Mouse (Mus musculus) heart, postnatal 10 days (tissue): ENCODE results near the gene Mrtfa. TPM values are rescaled to one million over a fixed set of nuclear protein-coding genes. Genes with fewer than 3 reads are reported as not detected.
A peak's percentile ranks its signal among the peaks of the same experiment; 100 is the strongest.
"Not testable (repeated sequence)": the region's sequence is repeated elsewhere in the genome, so short reads cannot be mapped to it uniquely, and the experiment has no call there.

Experiments
- DNase-seq, 2 experiments: peaks; one replicate each; pipeline ENCODE4 v3.0.0; 2021
- intact Hi-C: fragments of 180-260 bp; cut with DNase I; formaldehyde crosslinking; loops from one replicate; pipeline ENCODE4 v1.15.1; 2025
- total RNA-seq, 2 experiments: library from RNA; stranded (reverse); gene quantifications; 2 replicates each; pipeline ENCODE4 v1.2.3; 2021

The Mrtfa gene
- total RNA-seq = 10 to 100 TPM; 16.1 to 17.2 TPM

DNA sequence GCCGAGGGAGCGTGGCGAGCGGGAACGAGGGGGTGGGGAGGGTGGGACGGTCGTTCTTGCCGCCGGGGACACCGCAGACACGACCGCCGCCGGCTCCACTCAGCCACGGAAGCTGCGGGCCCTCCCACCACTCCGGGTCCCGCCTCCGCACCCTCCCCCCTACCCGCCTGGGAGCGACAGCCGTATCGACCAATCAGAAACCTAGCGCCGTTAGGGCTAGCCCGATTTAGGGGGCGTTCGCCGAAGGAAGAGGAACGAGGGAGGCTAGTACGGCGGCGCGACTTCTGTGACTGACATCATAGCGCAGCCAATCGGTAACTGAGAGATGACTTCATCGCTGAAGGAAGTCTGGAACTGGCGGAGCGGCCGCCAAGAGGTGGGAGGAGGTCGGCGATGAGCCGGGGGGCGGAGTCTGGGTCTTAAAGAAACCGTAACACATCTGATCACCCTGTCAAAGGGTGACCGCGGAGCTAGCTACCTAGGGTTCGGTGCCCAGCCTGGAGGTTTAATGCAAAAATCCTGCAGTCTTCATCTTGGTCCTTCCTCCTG is at the start of gene Mrtfa:
TSS of gene Mrtfa (minus strand) at position 128 of the 549 bp plus-strand sequence.
- DNase-seq = peak; percentile 100
- intact Hi-C loops = no loop called here

DNA sequence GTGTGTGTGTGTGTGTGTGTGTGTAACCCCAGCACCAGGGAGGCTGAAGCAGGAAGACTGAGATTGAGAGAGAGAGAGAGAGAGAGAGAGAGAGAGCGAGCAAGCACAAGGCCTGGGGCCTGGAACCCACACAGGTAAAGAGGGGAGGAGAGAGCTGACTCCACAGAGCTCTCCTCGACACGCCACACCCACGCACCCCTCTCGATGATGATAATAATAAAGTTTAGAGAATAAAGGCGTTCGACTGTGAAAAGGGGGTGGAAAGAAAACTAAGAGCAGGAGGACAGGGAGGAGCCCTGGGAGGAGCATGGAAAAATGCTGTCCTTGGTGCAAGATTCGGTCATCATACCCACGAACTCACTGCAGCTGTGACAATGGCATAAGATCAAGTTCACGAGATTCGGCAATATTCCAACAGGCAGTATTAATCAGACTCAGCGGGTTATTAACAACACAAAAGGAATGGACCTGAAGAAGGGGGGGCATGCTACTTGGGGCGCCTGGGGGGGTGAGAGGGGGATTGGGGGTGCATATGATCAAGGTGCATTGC is 49.3 kb upstream of the Mrtfa start:
- intact Hi-C loops = loop anchor here (1.0 kb wide), 1 partner anchor 62 kb away; no protein-coding TSS in a partner anchor
- no peak for DNase-seq

DNA sequence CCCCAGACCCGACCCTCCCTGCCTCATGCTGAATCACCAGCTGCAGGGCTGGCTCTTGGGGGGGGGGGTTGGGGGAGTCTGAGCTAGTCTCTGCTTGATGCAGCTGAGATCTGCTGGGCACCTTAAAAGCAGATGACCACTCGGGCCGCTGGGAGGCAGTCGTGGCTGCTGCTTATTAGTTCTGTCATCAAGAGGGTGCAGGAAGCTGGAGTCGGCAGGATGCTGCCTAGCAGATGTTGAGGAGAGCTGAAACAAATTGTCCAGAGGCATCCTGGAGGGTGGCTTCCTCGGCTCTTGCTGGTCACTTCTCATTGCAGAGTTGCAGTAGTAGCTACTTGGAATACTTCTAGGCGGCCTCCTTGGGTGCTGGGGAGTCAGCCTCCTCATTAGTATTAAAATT is 48.7 kb upstream of the Mrtfa start:
- intact Hi-C loops = loop anchor here (1.0 kb wide), 1 partner anchor 63 kb away; no protein-coding TSS in a partner anchor

DNA sequence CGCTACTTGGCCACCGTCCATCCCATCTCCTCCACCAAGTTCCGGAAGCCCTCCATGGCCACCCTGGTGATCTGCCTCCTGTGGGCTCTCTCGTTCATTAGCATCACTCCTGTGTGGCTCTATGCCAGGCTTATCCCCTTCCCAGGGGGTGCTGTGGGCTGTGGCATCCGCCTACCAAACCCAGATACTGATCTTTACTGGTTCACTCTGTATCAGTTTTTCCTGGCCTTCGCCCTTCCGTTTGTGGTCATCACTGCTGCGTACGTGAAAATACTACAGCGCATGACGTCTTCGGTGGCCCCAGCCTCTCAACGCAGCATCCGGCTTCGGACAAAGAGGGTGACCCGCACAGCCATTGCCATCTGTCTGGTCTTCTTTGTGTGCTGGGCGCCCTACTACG is 46.9 kb upstream of the Mrtfa start:
- intact Hi-C loops = no loop called here
- DNase-seq = no peak

More for the DNA sequence above, 48.7 kb upstream of the Mrtfa start:
- peak; percentile 38 to 59 for DNase-seq

DNA sequence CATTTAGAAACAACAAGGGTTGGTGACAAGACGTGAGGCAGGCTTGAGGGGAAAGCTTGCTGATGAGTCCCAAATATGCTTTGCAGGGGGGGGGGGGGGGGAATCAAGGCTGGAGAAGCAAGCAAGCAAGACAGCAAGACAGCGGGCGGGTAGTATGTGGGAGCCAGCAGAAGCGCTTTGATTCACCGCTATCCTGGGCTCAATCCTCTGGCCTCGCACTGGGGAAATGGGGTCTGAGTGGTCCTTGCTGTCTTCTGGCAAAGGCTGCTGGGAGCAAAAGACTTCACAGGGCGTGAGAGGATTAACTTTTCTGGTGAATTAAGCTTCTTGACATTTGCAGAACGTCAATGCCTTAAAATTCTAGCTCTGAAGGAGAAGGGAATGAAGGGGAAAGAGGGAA is 45.5 kb upstream of the Mrtfa start:
- intact Hi-C loops = no loop called here
- DNase-seq = no peak

DNA sequence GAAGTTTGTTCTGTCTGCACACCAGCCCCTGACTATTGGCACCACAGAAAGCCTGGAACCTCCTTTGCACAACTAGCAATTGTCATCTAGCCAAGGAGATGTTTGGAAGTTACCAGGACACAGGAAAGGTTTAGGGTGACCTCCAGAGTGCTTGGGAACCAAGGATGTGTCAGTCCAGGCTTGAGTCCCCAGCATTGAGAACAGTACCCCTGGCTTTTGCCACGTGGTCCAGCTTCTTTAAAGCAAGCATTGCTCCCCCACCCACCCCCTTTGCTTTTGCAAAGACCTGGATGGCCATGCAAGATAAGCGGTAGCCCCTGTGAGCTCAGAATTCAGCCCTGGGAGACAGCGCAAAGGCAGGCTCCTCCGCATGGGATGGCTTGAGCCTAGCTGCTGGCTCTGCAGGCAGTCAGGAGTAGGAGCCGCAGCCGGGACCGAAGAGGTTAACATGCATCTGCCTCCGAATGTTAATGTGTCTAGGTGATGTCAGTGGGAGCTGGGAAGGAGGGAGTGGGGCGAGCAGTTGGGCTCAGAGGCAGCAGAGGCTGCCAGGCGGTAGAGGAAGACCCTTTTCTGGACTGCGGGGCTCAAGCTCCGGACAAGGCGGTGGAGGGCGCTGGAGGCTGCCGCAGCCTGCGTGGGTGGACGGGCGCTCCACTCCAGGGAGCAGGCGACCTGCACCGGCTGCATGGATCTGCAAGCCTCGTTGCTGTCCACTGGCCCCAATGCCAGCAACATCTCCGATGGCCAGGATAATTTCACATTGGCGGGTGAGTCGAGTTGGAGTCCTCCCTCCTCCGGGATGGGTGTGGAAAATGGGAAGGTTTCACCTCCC is 44.7 kb upstream of the Mrtfa start, which contains the start of gene Mchr1:
TSS of gene Mchr1 (plus strand) at position 414 of the 835 bp plus-strand sequence.
- peak; percentile 32 to 48 for DNase-seq
- intact Hi-C loops = no loop called here

DNA sequence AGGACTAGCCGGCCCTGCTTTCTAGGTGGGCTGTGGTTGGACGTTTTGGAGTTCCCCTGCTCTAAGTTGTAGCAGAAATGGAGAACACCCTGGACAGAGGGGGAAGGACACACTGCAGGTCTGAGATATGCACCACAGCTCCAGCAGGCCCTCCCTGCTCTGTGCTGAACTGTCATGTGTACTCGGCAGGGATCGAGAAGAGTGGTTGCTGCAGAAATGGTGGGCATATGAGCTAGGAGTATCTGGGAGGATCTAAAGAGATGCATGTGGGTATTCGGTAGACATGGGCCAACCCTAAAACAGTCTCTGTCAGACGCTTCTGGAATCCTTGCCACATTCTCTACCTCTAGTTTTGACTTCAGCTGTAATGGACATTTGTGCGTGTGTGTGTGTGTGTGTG is 40.8 kb upstream of the Mrtfa start:
- intact Hi-C loops = no loop called here
- no peak for DNase-seq

DNA sequence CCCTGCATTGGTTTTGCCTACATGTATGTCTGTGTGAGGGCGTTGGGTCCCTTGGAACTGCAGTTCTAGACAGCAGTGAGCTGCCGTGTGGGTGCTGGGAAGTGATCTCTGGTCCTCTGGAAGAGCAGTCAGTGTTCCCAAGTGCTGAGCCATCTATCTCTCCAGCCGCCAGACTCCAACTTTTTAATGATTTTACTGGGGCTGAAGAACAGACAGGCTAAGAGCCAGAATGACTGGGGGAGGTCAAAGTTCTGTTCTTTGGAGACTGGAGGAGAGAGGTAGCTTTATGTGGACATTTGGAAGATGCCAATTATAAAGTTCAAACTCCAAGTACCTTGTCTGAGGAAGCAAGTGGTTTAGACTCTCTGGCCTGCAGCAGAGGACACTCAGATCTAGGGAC is 39.2 kb upstream of the Mrtfa start:
- DNase-seq = no peak
- intact Hi-C loops = no loop called here

DNA sequence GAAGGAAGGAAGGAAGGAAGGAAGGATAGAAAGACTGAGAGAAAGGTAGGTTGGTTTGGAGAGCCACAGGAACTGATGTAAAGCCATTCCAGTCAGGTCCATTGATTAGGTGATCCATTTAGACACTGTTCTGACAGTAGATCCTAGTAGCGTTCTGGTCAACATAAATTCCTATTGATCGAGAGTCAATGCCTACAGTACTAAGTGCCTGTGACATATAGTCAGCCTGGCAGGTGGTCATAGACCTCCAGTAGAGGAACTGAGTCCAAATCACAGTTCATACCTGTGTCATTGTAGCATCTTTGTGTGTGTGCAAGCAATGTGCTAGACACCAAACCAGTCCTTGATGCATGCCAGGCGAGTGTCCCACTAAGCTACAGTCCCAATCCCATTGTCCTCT is 37.7 kb upstream of the Mrtfa start:
- no peak for DNase-seq
- intact Hi-C loops = no loop called here

DNA sequence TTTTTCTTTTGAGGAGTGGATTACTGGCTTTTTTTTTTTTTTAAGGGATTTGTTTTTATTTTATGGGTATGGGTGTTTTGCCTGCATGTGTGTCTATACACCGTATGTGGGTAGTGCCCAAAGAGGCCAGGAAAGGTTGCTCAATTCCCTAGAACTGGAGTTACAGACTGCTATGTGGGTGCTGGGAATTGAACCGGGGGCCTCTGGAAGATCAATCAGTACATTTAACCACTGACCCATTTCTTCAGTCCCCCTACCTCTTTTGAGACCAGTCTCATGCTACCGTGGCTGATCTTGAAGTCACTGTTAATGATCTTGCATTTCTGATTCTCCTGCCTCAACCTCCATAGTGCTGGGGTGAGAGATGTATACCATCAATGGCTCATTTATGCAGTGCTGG is 36.7 kb upstream of the Mrtfa start:
- no peak for DNase-seq
- intact Hi-C loops = no loop called here

DNA sequence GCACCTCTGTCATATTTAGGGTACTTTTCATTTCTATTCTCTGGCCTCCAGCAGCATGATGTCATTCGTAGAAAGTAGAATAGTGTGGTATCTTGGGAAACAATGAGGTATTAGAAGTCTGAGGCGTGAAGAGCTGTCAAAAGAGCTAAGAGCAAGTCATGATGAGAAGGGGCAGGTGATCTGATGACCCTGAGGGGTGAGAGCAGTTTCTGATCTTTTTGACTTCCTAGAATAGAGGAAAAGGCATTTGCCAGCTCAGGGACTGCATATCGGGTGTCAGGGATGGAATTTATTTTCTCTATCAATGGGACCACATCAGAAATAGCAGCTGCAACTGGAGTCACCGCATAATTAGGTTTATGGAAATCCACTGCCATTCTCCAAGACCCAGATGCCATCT is 36.2 kb upstream of the Mrtfa start:
- intact Hi-C loops = no loop called here
- DNase-seq = no peak

DNA sequence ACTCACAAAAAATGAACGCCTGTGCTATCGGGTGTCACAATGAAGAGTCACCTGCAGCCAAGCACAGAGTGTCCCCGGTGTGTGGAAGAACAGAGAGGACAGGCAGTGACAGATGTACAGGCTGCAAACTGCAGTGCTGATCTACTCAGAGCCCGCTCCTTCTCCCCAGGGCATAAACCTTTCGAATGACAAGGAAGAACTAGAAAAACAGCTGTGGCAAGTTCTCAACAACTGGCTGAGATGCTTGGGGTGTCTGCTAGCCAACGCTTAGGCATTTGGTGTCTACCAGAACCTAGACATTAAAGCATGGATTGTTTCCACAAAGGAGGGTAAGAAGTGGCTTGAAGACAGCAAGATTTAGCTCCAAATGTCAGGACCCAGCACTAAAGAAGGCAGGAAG is 35.2 kb upstream of the Mrtfa start:
- intact Hi-C loops = no loop called here
- no peak for DNase-seq

DNA sequence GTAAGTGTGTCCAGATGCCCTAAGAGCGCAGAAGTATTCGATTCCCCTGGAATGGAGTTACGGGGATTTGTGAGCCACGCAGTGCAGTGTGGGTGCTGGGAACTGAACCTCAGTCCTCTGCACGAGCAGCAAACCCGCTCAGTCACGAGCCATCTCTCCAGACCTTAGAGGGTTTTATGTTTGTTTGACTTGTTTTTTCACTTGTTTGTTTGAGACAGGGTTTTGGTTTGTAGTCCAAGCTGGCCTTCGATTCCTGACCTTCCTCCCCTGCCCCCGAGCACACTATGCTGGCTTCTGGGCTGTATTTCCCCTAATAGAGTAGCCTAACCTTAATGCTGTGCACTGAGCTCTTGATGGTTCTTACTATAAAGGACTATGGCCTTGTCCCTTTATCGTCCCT is 34.5 kb upstream of the Mrtfa start:
- intact Hi-C loops = no loop called here

DNA sequence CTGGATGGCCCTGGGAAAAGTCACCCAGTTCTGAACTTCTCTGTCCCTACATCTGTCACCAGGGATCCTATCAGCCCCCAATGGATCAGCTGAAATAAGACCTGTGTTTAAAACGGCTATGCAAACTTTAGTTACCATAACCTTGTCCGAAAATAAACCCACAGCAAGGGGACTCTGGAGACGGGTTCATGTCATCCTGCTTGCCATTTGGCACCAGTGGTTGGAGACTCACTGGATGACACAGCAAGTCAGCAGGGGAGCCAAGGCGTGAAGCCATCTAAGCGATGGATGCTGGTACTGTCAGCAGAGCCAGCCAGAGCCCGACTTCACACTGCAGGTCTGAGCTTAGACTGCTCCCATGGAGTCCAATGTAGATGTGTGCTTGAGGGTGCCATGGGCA is 30.9 kb upstream of the Mrtfa start:
- no peak for DNase-seq
- intact Hi-C loops = no loop called here

More for the DNA sequence above, 34.5 kb upstream of the Mrtfa start:
- no peak for DNase-seq

DNA sequence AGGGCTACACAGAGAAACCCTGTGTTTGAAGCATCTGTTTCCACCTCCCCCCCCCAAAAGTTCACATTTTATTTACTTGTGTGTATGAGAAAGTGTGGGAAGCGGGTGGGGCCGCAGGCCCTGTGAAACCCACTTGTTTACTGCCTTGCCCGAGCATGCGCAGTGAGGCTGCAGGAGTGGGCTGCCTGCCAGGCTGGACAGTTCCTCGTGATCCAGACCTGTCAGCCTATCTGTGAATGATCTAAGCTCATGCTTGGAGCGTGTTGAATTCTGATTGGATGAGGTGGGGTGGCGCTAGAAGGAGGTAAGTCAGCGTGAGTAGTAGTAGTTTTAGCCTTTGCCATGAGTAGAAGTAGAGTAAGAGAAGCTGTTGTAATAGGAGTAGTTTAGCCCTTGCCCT is 29.5 kb upstream of the Mrtfa start:
- intact Hi-C loops, DNase-seq: not testable (repeated sequence)

DNA sequence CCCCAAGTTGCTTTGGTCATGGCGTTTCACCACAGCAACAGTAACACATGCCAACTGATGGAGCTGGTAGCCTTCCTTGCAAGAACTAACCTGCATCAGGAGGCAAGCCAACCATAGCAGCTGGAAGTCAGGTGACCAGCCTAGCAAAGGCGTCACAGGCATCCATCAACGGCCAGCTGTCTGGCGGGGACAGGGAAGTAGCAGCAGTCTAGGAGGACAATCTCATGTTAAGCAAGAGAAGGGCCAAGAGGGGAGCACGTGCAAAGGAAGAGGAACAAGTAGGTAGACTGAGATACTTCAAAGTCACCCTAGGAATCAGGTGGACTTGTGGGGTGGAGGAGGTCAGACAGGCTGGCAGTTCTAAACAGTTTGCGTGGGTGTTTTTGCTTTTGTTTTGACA is 28.5 kb upstream of the Mrtfa start:
- no peak for DNase-seq
- intact Hi-C loops = no loop called here

DNA sequence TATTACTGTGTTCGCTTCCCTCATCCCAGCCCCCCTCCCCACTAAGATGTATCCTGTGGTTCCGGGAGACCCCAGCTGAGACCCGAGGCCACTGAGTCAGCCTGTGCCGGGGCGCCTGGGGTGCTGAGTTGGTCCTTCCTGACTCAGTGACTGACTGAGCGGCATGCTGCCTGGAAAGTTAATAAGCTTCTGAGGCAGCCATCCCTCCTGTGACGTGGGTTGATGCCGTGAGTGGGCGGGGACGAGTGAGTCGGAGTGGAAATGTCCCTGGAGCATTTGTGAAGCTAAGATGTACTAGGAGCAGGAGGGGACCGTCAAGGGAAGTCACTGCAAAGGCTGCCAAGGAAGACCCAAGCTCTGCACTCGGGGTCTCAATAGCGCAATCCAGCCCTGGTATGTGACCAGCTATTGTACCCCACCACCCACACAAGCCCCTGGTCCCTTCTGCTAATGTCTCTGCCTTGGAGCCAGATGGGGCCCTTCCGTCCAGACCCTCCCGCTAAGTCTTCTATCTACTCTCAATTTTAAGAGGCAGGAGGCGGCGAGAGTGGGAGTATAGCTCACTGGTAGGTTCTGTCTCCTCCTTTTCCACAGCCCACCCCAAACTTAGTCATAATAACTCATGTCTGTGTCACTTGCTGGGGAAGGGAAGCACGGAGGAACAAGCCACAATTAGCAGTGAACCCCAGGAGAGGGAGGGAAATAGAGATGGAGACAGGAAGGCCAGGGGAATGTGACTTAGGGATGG is 26.5 kb upstream of the Mrtfa start:
- intact Hi-C loops = no loop called here
- DNase-seq = no peak

DNA sequence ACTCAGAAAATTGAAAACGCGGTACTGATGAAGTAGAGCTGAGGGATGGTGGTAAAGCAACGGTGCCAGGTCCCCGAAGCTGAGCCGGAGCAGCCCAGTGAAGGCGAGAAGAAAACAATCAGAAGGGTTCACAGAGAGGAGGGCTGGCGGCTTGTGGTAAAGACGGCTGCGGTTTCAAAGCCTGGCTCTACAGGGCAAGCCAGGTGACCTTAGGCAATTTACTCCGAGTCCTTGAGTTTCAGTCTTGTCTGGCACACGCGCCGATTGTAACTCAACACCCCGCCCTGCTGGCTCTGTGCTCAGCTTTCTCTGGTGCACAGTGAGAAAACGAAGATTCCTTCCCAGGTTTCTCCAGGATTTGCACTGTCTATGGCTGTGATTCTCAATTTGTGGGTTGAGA is 22.4 kb upstream of the Mrtfa start:
- intact Hi-C loops = no loop called here
- peak in 1 of 2 experiments; percentile 40 for DNase-seq

DNA sequence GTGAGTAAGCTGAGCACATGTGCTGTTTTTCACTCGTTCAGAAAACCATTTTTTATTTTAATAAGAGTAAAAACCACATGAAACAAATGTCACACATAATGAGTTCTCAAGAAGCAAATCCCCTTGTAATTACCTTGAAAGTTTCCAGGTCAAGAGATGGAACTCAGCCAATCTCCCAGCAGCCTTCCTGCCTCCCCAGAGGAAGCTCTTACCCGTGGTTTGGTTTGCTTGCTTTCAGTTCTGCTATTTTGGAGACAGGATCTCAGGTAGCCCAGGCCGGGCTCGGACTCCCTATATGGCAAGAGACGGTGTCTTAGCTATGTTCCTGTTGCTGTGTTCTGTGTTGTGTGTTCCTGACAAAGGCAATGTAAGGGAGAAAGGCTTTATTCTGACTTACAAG is 19.9 kb upstream of the Mrtfa start:
- intact Hi-C loops = no loop called here
- no peak for DNase-seq

DNA sequence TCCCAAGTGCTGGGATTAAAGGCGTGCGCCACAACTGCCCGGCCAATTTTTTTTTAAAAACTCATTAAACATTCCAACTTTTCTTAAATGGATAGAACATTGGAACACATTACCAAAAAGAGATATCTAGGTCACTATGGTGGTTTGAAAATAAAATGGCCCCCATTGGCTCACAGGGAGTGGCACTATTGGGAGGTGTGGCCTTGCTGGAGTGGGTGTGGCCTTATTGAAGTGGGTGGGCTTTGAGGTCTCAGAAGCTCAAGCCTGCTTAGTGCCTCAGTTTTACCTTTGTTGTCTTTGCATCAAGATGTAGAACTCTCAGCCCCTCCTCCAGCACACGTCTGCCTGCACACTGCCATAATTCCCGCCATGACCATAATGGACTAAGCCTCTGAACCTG is 11.9 kb upstream of the Mrtfa start:
- intact Hi-C loops = no loop called here
- DNase-seq = no peak

DNA sequence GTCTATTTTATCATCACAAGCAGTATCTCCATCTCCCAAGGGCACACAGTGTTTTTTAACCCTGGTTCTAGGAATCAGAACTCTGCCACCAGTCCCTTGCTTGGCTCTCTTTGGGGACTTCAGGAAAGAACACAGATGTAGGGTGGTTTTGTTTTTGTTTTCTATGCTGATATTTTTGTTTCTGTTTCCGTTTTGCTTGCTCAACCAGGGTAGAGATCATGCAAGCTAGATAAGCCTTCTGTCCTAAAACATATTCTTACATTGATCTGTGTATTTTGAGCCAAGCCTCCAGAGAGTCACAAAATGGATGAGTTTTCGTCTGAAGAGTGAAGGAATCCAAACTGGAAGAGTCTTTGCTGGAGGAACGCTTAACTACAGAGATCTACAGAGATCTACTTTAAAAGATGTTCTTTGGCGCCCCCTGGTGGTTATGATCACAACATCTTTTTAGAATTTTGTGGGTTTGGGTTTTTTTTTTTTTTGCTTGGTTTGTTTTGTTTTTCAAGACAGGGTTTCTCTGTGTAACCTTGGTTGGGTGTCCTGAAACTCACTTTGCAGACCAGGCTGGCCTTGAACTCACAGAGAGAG is 8.9 kb upstream of the Mrtfa start:
- intact Hi-C loops = loop anchor here (1.0 kb wide), 2 partner anchors 126 to 172 kb away; no protein-coding TSS in a partner anchor
- peak; percentile 66 to 84 for DNase-seq
